Mouse (Mus musculus): Measurements from ENCODE around the gene Vtcn1.
A peak's percentile ranks its signal among the peaks of the same experiment; 100 is the strongest.

Vtcn1 gene

DNA sequence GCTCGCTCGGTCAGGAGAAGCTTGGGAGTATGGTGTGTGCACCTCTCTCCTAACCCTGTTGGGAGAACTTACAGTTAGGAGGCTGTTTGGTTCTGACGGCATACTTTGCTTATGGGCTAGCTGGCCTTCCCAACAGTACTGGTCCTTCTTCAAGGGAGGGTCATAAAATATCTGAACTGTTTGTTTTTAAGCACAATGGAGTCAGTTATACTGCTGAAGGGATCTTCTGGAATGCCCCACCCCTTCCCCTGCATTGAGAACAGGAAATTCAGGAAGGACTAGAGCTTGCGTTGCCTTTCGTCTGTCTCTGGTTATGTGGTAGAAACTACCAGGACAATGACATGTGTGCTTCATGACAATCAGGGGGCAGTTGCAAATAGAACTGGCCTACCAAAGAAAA is 31.9 kb downstream of the Vtcn1 start:
- DNase-seq: no peak

DNA sequence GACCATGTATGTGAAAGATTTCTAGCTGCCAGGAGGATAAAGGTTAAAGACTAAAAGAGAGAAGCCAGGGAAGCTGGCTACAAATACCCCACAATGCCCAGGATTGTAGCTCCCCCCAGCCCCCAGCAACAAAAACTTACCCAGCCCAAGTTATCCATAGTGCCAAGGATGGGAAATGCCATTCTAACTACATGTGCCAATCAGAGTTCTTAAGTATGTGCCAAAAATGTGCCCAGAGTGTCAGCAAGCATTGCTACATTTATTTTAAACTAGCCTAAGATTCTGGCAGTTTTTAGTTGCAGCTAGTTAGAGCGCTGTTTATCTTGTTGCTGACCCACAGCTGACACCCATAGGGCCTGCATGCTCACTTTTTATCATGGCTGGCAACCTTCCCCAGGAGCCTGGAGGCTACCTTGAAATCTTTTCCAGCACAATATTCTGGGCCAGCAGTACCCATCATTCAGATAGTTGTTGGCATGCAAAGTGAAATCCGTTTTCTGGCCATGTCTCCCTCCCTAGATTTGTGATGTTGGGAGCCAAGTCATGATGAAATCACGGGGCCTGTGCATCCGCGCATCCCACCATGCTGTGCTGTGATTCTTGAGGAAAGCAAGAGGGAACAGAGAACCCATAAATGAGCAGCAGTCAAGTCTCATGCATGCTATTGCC is 33.2 kb downstream of the Vtcn1 start:
- peak; percentile 32 to 51 for DNase-seq

- no peak for DNase-seq
Observed at GRCm38 (mm10) chr3:100861307-100862303, 36.3 kb downstream of the Vtcn1 start.

GRCm38 (mm10) chr3:100866946-100867345 is 41.7 kb downstream of the Vtcn1 start:
- no peak for DNase-seq

DNA sequence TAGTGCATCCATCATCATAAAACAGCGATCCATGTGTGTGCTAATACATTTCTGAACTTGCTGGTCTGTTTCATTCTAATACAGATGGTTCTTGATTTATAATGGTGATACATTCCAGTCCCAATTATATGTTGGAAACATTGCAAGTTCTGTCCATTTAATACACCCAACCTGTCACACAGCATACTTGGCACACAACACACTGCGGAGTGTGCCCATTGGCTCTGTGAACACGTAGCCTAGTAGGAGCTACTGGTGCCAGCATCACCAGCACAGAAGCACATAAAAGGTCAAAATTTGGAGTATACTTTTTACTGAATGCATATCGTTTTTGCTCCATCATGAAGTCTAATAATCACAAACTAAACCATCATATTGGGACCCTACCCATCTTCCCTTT is 51.8 kb downstream of the Vtcn1 start:
- DNase-seq: no peak

GRCm38 (mm10) chr3:100881403-100881802 is 56.1 kb downstream of the Vtcn1 start:
- DNase-seq: no peak

DNA sequence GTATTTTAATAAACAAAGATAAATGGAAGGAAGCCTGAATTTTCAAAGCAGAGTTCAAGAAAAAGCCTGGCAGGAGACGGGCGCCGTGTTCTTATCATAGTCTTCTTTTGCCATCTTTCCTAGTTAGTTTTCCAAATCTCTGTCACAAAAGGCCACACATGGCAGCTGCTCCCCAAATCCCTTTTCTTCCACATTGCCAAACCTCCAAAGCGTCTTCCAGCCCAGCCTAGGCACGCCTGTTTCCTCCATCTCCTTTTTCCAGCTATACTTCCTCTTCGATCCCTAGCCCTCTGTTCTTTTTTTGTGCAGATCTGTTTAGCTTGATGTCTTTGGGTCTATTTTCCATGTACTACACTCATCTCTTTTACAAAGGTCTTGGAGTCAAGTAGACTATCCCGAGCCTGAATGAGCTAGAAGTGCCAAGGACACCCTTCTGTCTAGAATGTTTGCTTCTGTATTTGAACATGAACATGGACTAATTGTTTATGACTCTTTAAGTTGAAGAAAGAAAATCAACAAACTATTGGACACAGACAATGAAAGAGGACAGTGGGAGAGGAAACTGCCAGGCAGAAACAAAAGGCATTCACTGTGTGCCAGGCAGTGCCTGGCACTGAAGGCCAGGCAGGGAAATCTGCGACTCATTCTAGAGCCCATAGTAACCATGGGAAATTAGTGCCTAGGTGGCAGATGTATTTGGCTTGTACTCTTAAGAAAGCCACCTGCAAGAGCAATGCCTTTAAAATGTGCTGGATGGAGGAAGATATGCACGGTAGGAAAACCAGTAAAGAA is 56.8 kb downstream of the Vtcn1 start:
- no peak for DNase-seq

- DNase-seq: no peak
Observed at GRCm38 (mm10) chr3:100889234-100889633, 64.0 kb downstream of the Vtcn1 start.

GRCm38 (mm10) chr3:100890406-100890805 is 65.1 kb downstream of the Vtcn1 start:
- no peak for DNase-seq

DNA sequence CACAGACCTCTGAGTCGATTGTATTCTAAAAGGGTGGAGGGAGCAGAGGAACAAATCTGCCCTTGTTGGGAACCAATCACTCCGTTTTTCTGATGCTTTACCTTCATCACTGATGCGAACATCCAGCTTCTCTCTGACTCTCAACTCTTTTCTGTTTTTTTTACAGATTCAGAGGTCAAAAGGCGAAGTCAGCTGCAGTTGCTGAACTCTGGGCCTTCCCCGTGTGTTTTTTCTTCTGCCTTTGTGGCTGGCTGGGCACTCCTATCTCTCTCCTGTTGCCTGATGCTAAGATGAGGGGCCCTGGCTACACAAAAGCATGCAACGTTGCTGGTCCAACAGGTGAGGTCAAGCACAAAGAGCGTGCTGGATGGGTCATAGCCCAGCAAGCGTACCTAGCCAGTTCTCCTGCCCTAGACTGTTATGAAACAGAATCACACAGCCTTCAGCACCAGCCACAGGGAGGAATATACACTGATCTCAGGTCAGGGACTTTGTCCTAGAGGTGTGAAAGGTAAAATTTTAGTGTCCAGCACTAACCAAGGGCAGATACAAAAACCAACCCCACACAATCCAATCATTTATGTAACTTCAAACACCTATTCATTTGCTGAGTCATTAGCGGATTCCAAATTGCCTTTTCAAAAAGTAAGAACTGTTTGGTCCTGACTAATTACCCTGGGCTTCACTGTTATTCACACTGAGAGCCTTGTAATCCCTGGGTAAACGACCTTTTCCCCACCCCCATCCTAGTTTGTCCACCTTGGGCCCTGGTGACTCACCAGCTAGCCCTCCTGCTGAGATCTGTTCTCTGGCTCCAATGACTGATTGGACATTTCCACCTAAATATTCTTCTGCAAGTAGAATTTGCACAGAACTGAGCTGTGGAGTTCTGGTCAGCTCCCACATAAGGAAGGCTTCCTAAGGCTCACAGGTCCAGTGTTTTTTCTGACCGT is 67.4 kb downstream of the Vtcn1 start:
- peak; percentile 14 to 38 for DNase-seq

GRCm38 (mm10) chr3:100895500-100895899 is 70.2 kb downstream of the Vtcn1 start:
- DNase-seq: no peak

DNA sequence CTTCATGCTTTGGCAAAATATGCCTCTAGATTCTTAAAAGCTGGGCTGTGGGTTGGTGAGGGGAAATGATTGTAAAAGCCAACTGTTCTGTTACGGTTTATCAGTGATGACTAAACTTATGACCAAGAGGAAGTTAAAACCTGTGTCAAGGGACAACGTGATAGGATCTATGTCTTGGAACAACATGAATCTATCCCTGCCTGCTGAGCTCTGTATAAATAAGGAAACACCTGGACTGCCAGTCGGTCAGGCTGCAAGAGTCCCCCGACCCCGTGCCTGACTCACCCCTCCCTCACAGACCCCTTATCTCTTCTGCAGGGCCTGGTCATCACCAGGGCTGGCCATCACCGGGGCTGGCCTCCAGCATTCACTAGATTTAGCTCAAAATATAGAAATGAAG is 80.9 kb downstream of the Vtcn1 start:
- no peak for DNase-seq

DNA sequence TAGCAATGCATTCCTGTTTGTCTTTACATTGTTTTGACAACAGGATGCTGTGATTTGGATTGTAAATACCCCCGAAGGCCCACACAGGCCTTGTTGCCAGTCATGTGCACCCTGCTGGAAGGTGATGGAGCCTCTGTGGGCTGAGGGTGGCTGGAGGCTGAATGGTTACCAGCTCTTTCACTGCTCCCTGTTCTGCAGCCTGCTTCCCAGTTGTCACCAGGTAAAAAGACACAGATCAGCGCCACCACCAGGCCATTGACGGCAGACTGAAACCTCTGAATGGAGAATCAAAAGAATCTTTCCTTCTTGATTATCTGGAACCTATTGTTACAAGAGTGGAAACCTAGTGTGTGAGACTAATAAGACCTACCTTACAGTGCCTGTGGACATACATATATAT is 81.7 kb downstream of the Vtcn1 start:
- DNase-seq: peak in 1 of 2 experiments; percentile 36

DNA sequence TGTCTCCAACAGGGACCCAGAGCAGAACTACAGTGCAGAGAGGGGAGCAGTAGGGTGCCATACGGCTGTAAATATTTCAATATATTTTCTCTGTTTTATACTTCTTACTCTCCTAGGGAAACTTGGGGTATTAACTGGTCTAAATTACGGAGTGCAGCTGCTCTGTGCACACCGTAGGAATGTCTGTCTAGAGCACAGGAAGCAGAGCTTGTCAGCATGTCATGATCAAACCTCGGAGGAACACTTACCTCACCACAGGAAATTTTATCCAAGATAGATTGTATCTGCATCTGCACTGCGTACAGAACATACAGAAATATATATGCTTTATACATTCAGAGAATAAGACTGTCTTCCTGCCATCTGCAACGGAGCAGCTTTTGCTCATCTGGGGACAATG is 83.3 kb downstream of the Vtcn1 start:
- DNase-seq: no peak

- no peak for DNase-seq
Observed at GRCm38 (mm10) chr3:100910621-100911020, 85.4 kb downstream of the Vtcn1 start.

DNA sequence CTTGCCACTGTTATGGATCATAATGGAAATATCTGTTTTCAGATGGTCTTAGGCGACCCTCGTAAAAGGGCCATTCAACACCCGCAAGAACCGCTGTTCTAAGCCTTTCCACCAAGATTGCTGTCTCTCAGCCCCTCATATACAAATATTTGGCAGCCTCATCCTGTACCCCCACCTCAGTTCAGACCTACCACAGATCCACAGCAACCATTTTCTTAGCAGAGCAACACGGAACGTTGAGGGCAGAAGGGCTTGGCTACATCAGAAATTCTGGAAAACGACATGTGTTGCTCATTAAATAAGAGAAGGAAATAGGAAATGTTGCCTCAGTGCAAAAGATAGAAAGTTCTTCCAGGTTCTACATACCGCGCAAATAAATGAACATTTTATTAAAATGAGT is 85.8 kb downstream of the Vtcn1 start:
- DNase-seq: no peak

GRCm38 (mm10) chr3:100911498-100912213 is 86.4 kb downstream of the Vtcn1 start:
- DNase-seq: no peak

- DNase-seq: peak in 1 of 2 experiments; percentile 20
Observed at GRCm38 (mm10) chr3:100916844-100917243, 91.6 kb downstream of the Vtcn1 start.

- no peak for DNase-seq
Observed at GRCm38 (mm10) chr3:100920611-100921140, 95.4 kb downstream of the Vtcn1 start.

GRCm38 (mm10) chr3:100921825-100922505 is 96.7 kb downstream of the Vtcn1 start, which contains the start of gene Trim45:
TSS of gene Trim45 (plus strand) at chr3:100922202.
- peak; percentile 98 to 99 for DNase-seq
